Mouse (Mus musculus) CH12.LX (cell line): ENCODE measurements around the gene Cdk16. TPM values are rescaled to one million over a fixed set of nuclear protein-coding genes. Genes with fewer than 3 reads are reported as not detected.

Source experiments
- DNase-seq: peaks from one replicate; pipeline ENCODE4 v3.0.0-alpha.2; 2013; ENCODE audit errors: extremely low read depth
- H3K27ac ChIP-seq: 2 replicates; pipeline ENCODE4 v1.5.1; 2012; ENCODE audit warnings: low read depth, mild to moderate bottlenecking, control low read depth, moderate library complexity; ENCODE audit not compliant: insufficient read depth
- H3K27me3 ChIP-seq: replicated peaks from 2 replicates; pipeline ENCODE3; 2012; ENCODE audit warnings: inconsistent platforms
- H3K36me3 ChIP-seq, 2 experiments: replicated peaks in 1 of 2; 2 replicates each; pipeline versions ENCODE3 to v1.6.1; 2012; ENCODE audit warnings: inconsistent platforms in 1 of 2, low read length in 1 of 2, mild to moderate bottlenecking in 1 of 2, mixed read lengths in 1 of 2, moderate library complexity in 1 of 2; ENCODE audit not compliant: control insufficient read depth in 1 of 2, insufficient read depth in 1 of 2
- H3K4me1 ChIP-seq, 2 experiments: 2 replicates each; pipeline ENCODE4 v1.6.1; 2012; ENCODE audit warnings: inconsistent platforms in 1 of 2, moderate library complexity in 1 of 2; ENCODE audit not compliant: insufficient read depth in 2 of 2, control insufficient read depth in 1 of 2
- H3K4me2 ChIP-seq: 2 replicates; pipeline ENCODE4 v1.6.1; 2012; ENCODE audit warnings: low read depth, mild to moderate bottlenecking, control low read depth; ENCODE audit not compliant: poor library complexity, insufficient read depth, severe bottlenecking
- H3K4me3 ChIP-seq, 3 experiments: fragments of 150-350 bp in 1 of 3; sonication (generic) in 1 of 3; replicated peaks in 1 of 3; 2 replicates each; pipeline versions ENCODE3 to v1.5.1; 2011 to 2012; ENCODE audit warnings: low read depth in 2 of 3, low read length in 2 of 3, mild to moderate bottlenecking in 2 of 3, moderate library complexity in 2 of 3, control low read depth in 1 of 3, improper control_type of control experiment in 1 of 3, inconsistent platforms in 1 of 3, mixed read lengths in 1 of 3; ENCODE audit not compliant: poor library complexity in 1 of 3
- H3K79me2 ChIP-seq: replicated peaks from 2 replicates; pipeline ENCODE4 v1.6.1; 2012; ENCODE audit warnings: mild to moderate bottlenecking, moderate library complexity; ENCODE audit not compliant: control insufficient read depth, poor library complexity, insufficient read depth, severe bottlenecking; ENCODE audit errors: extremely low read depth
- H3K9ac ChIP-seq: 2 replicates; pipeline ENCODE4 v1.6.1; 2012; ENCODE audit warnings: low read depth, mild to moderate bottlenecking, control low read depth, moderate library complexity; ENCODE audit not compliant: insufficient read depth
- H3K9me3 ChIP-seq: replicated peaks from 2 replicates; pipeline ENCODE3; 2012; ENCODE audit warnings: low read length, inconsistent platforms, mixed read lengths
- CHD1 ChIP-seq: IDR thresholded peaks from 2 replicates; pipeline ENCODE4 v1.6.1; 2012; ENCODE audit warnings: low read depth, low read length, improper control_type of control experiment, inconsistent platforms
- CHD2 ChIP-seq: IDR thresholded peaks from 2 replicates; pipeline ENCODE4 v1.6.1; 2011; ENCODE audit warnings: low read length, improper control_type of control experiment
- E2F4 ChIP-seq: IDR thresholded peaks from 2 replicates; pipeline ENCODE4 v1.6.1; 2011; ENCODE audit warnings: low read depth, low read length, improper control_type of control experiment; ENCODE audit not compliant: insufficient replicate concordance
- ELF1 ChIP-seq: IDR thresholded peaks from 2 replicates; pipeline ENCODE4 v1.6.1; 2014; ENCODE audit warnings: low read depth, mild to moderate bottlenecking, inconsistent platforms, low read length, improper control_type of control experiment
- ETS1 ChIP-seq: conservative IDR thresholded peaks from 2 replicates; pipeline ENCODE4 v1.6.1; 2012; ENCODE audit warnings: low read depth, mild to moderate bottlenecking, inconsistent platforms, low read length, improper control_type of control experiment, moderate library complexity
- HCFC1 ChIP-seq: IDR thresholded peaks from 2 replicates; pipeline ENCODE4 v1.6.1; 2012; ENCODE audit warnings: low read depth, mild to moderate bottlenecking, inconsistent platforms, low read length, improper control_type of control experiment
- IRF4 ChIP-seq: IDR thresholded peaks from 2 replicates; pipeline ENCODE4 v1.6.1; 2014; ENCODE audit warnings: low read depth, mild to moderate bottlenecking, inconsistent platforms, low read length, improper control_type of control experiment
- JUN ChIP-seq: IDR thresholded peaks from 2 replicates; pipeline ENCODE4 v1.6.1; 2011; ENCODE audit warnings: low read depth, mild to moderate bottlenecking, low read length, improper control_type of control experiment, moderate library complexity; ENCODE audit not compliant: insufficient read depth
- MAFK ChIP-seq: IDR thresholded peaks from 2 replicates; pipeline ENCODE4 v1.6.1; 2011; ENCODE audit warnings: low read length, improper control_type of control experiment; ENCODE audit not compliant: insufficient replicate concordance
- MAZ ChIP-seq: IDR thresholded peaks from 2 replicates; pipeline ENCODE4 v1.6.1; 2012; ENCODE audit warnings: low read depth, mild to moderate bottlenecking, inconsistent platforms, low read length, improper control_type of control experiment, moderate library complexity
- MEF2A ChIP-seq: IDR thresholded peaks from 2 replicates; pipeline ENCODE4 v1.6.1; 2014; ENCODE audit warnings: low read depth, mild to moderate bottlenecking, inconsistent platforms, low read length, improper control_type of control experiment, borderline replicate concordance
- MYC ChIP-seq: IDR thresholded peaks from 2 replicates; pipeline ENCODE4 v1.6.1; 2011; ENCODE audit warnings: low read depth, mild to moderate bottlenecking, improper control_type of control experiment, low read length
- NELFE ChIP-seq: IDR thresholded peaks from 2 replicates; pipeline ENCODE4 v1.6.1; 2011; ENCODE audit warnings: low read depth, low read length, improper control_type of control experiment
- NRF1 ChIP-seq: IDR thresholded peaks from 2 replicates; pipeline ENCODE4 v1.6.1; 2014; ENCODE audit warnings: low read depth, mild to moderate bottlenecking, inconsistent platforms, low read length, improper control_type of control experiment, moderate library complexity
- PAX5 ChIP-seq: IDR thresholded peaks from 2 replicates; pipeline ENCODE4 v1.6.1; 2012; ENCODE audit warnings: low read length, inconsistent platforms, mixed read lengths
- POLR2AphosphoS2 ChIP-seq: IDR thresholded peaks from 2 replicates; pipeline ENCODE4 v1.6.1; 2011; ENCODE audit warnings: low read depth, low read length, improper control_type of control experiment
- RAD21 ChIP-seq: IDR thresholded peaks from 2 replicates; pipeline ENCODE4 v1.6.1; 2011; ENCODE audit warnings: low read depth, mild to moderate bottlenecking, low read length, improper control_type of control experiment, moderate library complexity
- SIN3A ChIP-seq: IDR thresholded peaks from 2 replicates; pipeline ENCODE4 v1.6.1; 2012; ENCODE audit warnings: low read length, improper control_type of control experiment, inconsistent platforms
- TBP ChIP-seq: conservative IDR thresholded peaks from 2 replicates; pipeline ENCODE4 v1.6.1; 2011; ENCODE audit warnings: low read depth, low read length, improper control_type of control experiment
- TCF12 ChIP-seq: IDR thresholded peaks from 2 replicates; pipeline ENCODE4 v1.6.1; 2014; ENCODE audit warnings: low read depth, mild to moderate bottlenecking, inconsistent platforms, low read length, improper control_type of control experiment
- ZC3H11A ChIP-seq: IDR thresholded peaks from 2 replicates; pipeline ENCODE4 v1.6.1; 2012; ENCODE audit warnings: low read depth, mild to moderate bottlenecking, inconsistent platforms, low read length, improper control_type of control experiment
- ZNF384 ChIP-seq: IDR thresholded peaks from 2 replicates; pipeline ENCODE4 v1.6.1; 2012; ENCODE audit warnings: low read depth, low read length, improper control_type of control experiment, inconsistent platforms
- dilution Hi-C: fragments of 300-500 bp; cut with MboI; formaldehyde crosslinking; loops from 2 replicates; pipeline ENCODE4 v1.14.3; 2020; ENCODE audit warnings: low sequenced_read_pairs; ENCODE audit not compliant: extremely low pct_unique_long_range_greater_than_20kb, extremely low pct_ligation_motif_present
- in situ Hi-C: fragments of 300-500 bp; cut with MboI; formaldehyde crosslinking; loops from 3 replicates; pipeline ENCODE4 v1.14.3; 2019; ENCODE audit warnings: low sequenced_read_pairs, low pct_ligation_motif_present, low pct_unique_long_range_greater_than_20kb, mixed read lengths
- polyA plus RNA-seq: library from polyadenylated mRNA; unstranded; fragments of >175 nt; gene quantifications from 2 replicates; pipeline ENCODE4 v1.2.1, GENCODE M21; 2012; ENCODE audit warnings: low read depth; ENCODE audit not compliant: insufficient read length
- total RNA-seq, 2 experiments: library from RNA; depleted of rRNA; stranded (reverse); fragments of 300-350 nt in 1 of 2; fragments of >200 nt in 1 of 2; gene quantifications; 2 replicates each; pipeline ENCODE4 v1.2.3; 2012 to 2014

Cdk16 gene
- total and polyA plus RNA-seq, 3 experiments: 11.1 to 27.0 (median 18.5) TPM

DNA sequence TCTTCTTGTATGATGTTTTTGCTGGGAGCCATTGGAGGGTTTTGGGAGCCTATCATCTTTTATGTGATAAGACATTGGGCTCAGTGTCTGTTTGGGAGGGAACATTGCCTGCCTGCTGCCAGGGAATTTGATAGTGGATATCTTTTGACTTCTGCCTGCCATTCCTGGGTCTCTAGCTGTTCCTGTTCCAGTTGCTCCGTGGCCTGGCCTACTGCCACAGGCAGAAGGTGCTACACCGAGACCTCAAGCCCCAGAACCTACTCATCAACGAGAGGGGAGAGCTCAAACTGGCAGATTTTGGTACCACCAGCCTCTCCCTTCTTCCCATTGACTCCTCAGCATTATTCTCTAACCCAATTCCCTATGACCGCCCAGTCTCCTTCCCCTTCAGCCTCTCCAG is 8.1 kb downstream of the Cdk16 start:
- no peak overlapping the region for H3K9ac ChIP-seq
- in situ Hi-C loops: no loop called here
- no peak for TF ChIP-seq E2F4
- TF ChIP-seq CHD1: no peak
- no peak for TF ChIP-seq ZNF384
- TF ChIP-seq TBP: no peak
- no peak for TF ChIP-seq ETS1
- no peak for TF ChIP-seq MEF2A
- no peak for TF ChIP-seq TCF12
- no peak for TF ChIP-seq POLR2AphosphoS2
- TF ChIP-seq JUN: no peak
- TF ChIP-seq ZC3H11A: no peak
- TF ChIP-seq ELF1: no peak
- TF ChIP-seq NELFE: no peak
- no peak for TF ChIP-seq CHD2
- TF ChIP-seq MYC: no peak
- no peak for TF ChIP-seq RAD21
- TF ChIP-seq IRF4: no peak
- no peak for TF ChIP-seq MAFK
- TF ChIP-seq MAZ: no peak
- TF ChIP-seq, all 38 proteins: peak for 0
- Histone ChIP-seq H3K4me3 (no peak overlapping the region), H3K4me2 (no peak overlapping the region), H3K27ac (no peak overlapping the region), H3K9me3 (no peaks in the 10 kb centered on the region), H3K27me3 (no peaks in the 10 kb centered on the region), H3K79me2 (peaks cover 6% of the 10 kb centered on the region), H3K4me1 (peaks cover 0 to 2% of the 10 kb centered on the region in 2 experiments; a peak in 2 of 4 replicates), H3K36me3 (peaks cover 57 to 86% of the 10 kb centered on the region in 2 experiments)
- DNase-seq: no peak
- dilution Hi-C loops: no loop called here

DNA sequence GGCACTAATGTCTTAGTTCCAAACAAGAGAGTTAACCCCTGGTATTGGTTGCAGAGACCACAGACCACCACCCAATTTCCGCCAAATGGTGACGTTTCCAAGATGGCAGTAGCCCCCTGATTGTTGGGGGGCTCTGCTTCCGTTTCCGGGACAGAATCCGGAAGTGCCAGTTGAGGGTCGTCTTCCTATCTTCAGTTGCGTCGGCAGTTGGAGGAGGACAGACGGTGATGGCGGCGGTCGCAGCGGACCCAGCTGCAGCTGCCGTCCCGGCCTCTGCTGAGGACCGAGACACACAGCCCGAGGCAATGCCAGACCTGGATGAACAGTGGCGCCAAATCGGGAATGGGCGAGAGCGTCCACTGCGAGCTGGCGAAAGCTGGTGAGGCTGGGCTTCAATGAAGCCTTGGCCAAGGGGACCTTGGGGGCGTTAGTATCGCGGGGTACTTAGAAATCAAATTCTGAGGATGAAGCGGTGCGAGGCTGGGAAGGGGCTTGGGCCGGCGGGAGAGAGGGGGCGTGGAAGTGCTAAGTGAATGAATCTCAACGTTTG is 16.1 kb downstream of the Cdk16 start, which contains the start of gene Usp11:
Gene Usp11 (plus strand): TSS at position 166 of the 550 bp plus-strand sequence.
- TF ChIP-seq NRF1 (0 out of 2 replicates have a peak, but pooled peaks have one; percentile 7), MYC (no peak), ELF1 (peak; percentile 88), MAZ (no peak), PAX5 (no peak), HCFC1 (peak; percentile 66), CHD1 (no peak), SIN3A (0 out of 2 replicates have a peak, but pooled peaks have one; percentile 45), ZNF384 (no peak), TCF12 (0 out of 2 replicates have a peak, but pooled peaks have one; percentile 17), IRF4 (0 out of 2 replicates have a peak, but pooled peaks have one; percentile 21)
- peak within 1 kb of the TSS; percentile 86 for H3K27ac ChIP-seq
- H3K4me1 ChIP-seq: no peaks in the 10 kb centered on the region
- peak; percentile 19 for DNase-seq
- H3K9ac ChIP-seq: peak within 1 kb of the TSS; percentile 68
- in situ Hi-C loops: no loop called here
- H3K79me2 ChIP-seq: no peaks in the 10 kb centered on the region
- H3K36me3 ChIP-seq: peaks cover 5 to 20% of the 10 kb centered on the region in 2 experiments
- no peaks in the 10 kb centered on the region for H3K27me3 ChIP-seq
- dilution Hi-C loops: no loop called here
- peak within 1 kb of the TSS; percentile 55 to 71 (median 61) for H3K4me3 ChIP-seq
- H3K9me3 ChIP-seq: no peaks in the 10 kb centered on the region
- H3K4me2 ChIP-seq: 0 out of 2 replicates have a peak within 1 kb of the TSS, but pooled peaks have one; percentile 14
